Mouse (Mus musculus) cortical plate, adult 2 months (tissue): ENCODE data around the gene Gskip.

Experiments
- CTCF ChIP-seq: fragments of 200-500 bp; IDR thresholded peaks from 2 replicates; pipeline ENCODE4 v1.5.1; 2011; ENCODE audit warnings: mild to moderate bottlenecking, control low read depth, low read length; ENCODE audit not compliant: insufficient read depth; ENCODE audit errors: extremely low read depth
- POLR2A ChIP-seq: fragments of 200-500 bp; IDR thresholded peaks from 2 replicates; pipeline ENCODE4 v1.6.1; 2011; ENCODE audit warnings: mild to moderate bottlenecking, low read length, control low read depth; ENCODE audit not compliant: insufficient read depth; ENCODE audit errors: extremely low read depth

GRCm38 (mm10) chr12:105725736-105726135, 41.1 kb downstream of the Gskip start:
- no peak for TF ChIP-seq POLR2A
- TF ChIP-seq CTCF = no peak
